Mouse (Mus musculus): ENCODE measurements at regions not wholly inside any gene's neighbourhood (a gene's known extent, or its start where the extent isn't known, plus 50 kb on each side); places are given as distances from the start of the nearest gene placed in this dataset. TPM values are rescaled to one million over a fixed set of nuclear protein-coding genes. Genes with fewer than 3 reads are reported as not detected.

DNA sequence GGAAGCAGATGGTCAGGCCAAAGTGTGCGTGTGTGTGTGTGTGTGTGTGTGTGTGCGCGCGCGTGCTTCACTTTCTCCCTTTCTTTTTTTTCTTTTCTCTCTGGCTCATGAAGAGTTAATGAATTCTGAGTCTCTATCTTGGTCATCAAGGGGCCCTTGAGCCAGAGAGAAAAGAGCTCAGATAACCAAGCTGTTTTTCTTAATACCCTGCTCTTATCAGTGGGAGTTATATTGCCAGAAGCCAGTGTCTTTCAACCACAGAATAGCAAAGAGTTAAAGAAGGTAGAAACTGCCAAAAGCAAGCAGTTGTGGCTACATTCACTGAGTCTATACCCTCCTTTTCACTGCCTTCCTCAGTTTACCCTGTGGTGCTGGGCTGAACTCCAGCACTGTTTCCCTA, 60.6 kb upstream of the Dapk1 start:
- Histone ChIP-seq H3K27me3 (ENCODE audit: control insufficient read depth, insufficient read depth, low read length) (no peaks in the 10 kb centered on the region), H3K27ac (ENCODE audit: low read depth, low read length) (no peak overlapping the region), H3K4me2 (no peak overlapping the region), H3K4me3 (ENCODE audit: low read depth, low read length) (no peak overlapping the region), H3K4me1 (ENCODE audit: control insufficient read depth, insufficient read depth, low read length) (no peaks in the 10 kb centered on the region), H3K9ac (ENCODE audit: low read depth, low read length) (no peak overlapping the region), H3K9me3 (replicated peaks; ENCODE audit: control insufficient read depth, low read length) (no peaks in the 10 kb centered on the region), H3K36me3 (ENCODE audit: control insufficient read depth, insufficient read depth, low read length) (no peaks in the 10 kb centered on the region)
- no peak for ATAC-seq (replicated peaks; ENCODE audit: insufficient number of reproducible peaks, low FRiP score, low TSS enrichment)
- WGBS (ENCODE audit: insufficient replicate concordance) = 87% methylated on average over 5 of the region's 5 CpGs

GRCm38 (mm10) chr13:60544363-60544762, 57.4 kb upstream of the Dapk1 start:
- Histone ChIP-seq H3K4me1 (ENCODE audit: control insufficient read depth, insufficient read depth, low read length) (no peaks in the 10 kb centered on the region), H3K27me3 (ENCODE audit: control insufficient read depth, insufficient read depth, low read length) (no peaks in the 10 kb centered on the region), H3K36me3 (ENCODE audit: control insufficient read depth, insufficient read depth, low read length) (no peaks in the 10 kb centered on the region), H3K9me3 (replicated peaks; ENCODE audit: control insufficient read depth, low read length) (no peaks in the 10 kb centered on the region), H3K4me2 (no peak overlapping the region), H3K27ac (ENCODE audit: low read depth, low read length) (no peak overlapping the region), H3K4me3 (ENCODE audit: low read depth, low read length) (no peak overlapping the region), H3K9ac (ENCODE audit: low read depth, low read length) (no peak overlapping the region)
- 79% methylated on average over 3 of the region's 3 CpGs for WGBS (ENCODE audit: insufficient replicate concordance)
- no peak for ATAC-seq (replicated peaks; ENCODE audit: insufficient number of reproducible peaks, low FRiP score, low TSS enrichment)

GRCm38 (mm10) chr13:60545999-60546733, 55.6 kb upstream of the Dapk1 start:
- WGBS (ENCODE audit: insufficient replicate concordance) = 75% methylated on average over 2 of the region's 2 CpGs
- no peak for ATAC-seq (replicated peaks; ENCODE audit: insufficient number of reproducible peaks, low FRiP score, low TSS enrichment)
- H3K27ac ChIP-seq (ENCODE audit: low read depth, low read length) = no peak overlapping the region
- no peak overlapping the region for H3K9ac ChIP-seq (ENCODE audit: low read depth, low read length)
- no peak overlapping the region for H3K4me2 ChIP-seq
- H3K4me3 ChIP-seq (ENCODE audit: low read depth, low read length) = no peak overlapping the region
- H3K9me3 ChIP-seq (replicated peaks; ENCODE audit: control insufficient read depth, low read length) = no peaks in the 10 kb centered on the region
- H3K4me1 ChIP-seq (ENCODE audit: control insufficient read depth, insufficient read depth, low read length) = no peaks in the 10 kb centered on the region
- no peaks in the 10 kb centered on the region for H3K27me3 ChIP-seq (ENCODE audit: control insufficient read depth, insufficient read depth, low read length)
- no peaks in the 10 kb centered on the region for H3K36me3 ChIP-seq (ENCODE audit: control insufficient read depth, insufficient read depth, low read length)

Small RNA genes lying in the stretch of these regions (microRNA-seq; reads per million reads assigned to microRNA genes)
- not detected for gene Gm24999 (ENCODE audit: borderline number of aligned reads)
- gene Gm25000 (ENCODE audit: borderline number of aligned reads) = not detected

Data from heart, embryonic 11.5 days (tissue).